Mouse (Mus musculus) liver, embryonic 11.5 days (tissue): Measurements from ENCODE around the gene Hook2. TPM values are rescaled to one million over a fixed set of nuclear protein-coding genes. Genes with fewer than 3 reads are reported as not detected.

ENCODE experiments used
- ATAC-seq: fragments of 200-750 bp; cut with Nextera tagmentation; replicated peaks from 2 replicates; pipeline ENCODE4 v1.8.0; 2017; ENCODE audit warnings: moderate number of reproducible peaks, mild to moderate bottlenecking, moderate TSS enrichment, moderate library complexity; ENCODE audit not compliant: low FRiP score
- DNase-seq: peaks from one replicate; pipeline ENCODE4 v3.0.0-alpha.2; 2017; ENCODE audit warnings: low spot score
- H3K27ac ChIP-seq: fragments of 300-500 bp; sonication (generic); 2 replicates; pipeline ENCODE4 v1.5.1; 2014; ENCODE audit warnings: mild to moderate bottlenecking, low read depth, low read length, control low read depth
- H3K27me3 ChIP-seq: fragments of 300-500 bp; sonication (generic); replicated peaks from 2 replicates; pipeline ENCODE4 v1.6.1; 2014; ENCODE audit warnings: low read length, mixed read lengths; ENCODE audit not compliant: control insufficient read depth, insufficient read depth
- H3K36me3 ChIP-seq: fragments of 300-500 bp; sonication (generic); 2 replicates; pipeline ENCODE4 v1.6.1; 2014; ENCODE audit warnings: mild to moderate bottlenecking, low read length, moderate library complexity, mixed read lengths; ENCODE audit not compliant: control insufficient read depth, insufficient read depth
- H3K4me1 ChIP-seq: fragments of 300-500 bp; sonication (generic); replicated peaks from 2 replicates; pipeline ENCODE4 v1.6.1; 2014; ENCODE audit warnings: low read length, mixed read lengths; ENCODE audit not compliant: control insufficient read depth, insufficient read depth
- H3K4me2 ChIP-seq: fragments of 300-500 bp; sonication (generic); 2 replicates; pipeline ENCODE4 v1.6.1; 2014; ENCODE audit warnings: mild to moderate bottlenecking, control low read depth, moderate library complexity
- H3K4me3 ChIP-seq: fragments of 300-500 bp; sonication (generic); 2 replicates; pipeline ENCODE4 v1.5.1; 2014; ENCODE audit warnings: low read depth, low read length, control low read depth
- H3K9ac ChIP-seq: fragments of 300-500 bp; sonication (generic); 2 replicates; pipeline ENCODE4 v1.6.1; 2014; ENCODE audit warnings: low read depth, low read length, control low read depth
- H3K9me3 ChIP-seq: fragments of 300-500 bp; sonication (generic); 2 replicates; pipeline ENCODE4 v1.6.1; 2016; ENCODE audit warnings: low read length, inconsistent platforms, mixed read lengths; ENCODE audit not compliant: control insufficient read depth
- WGBS: fragments of 180-500 bp; shearing (Covaris S2); extraction: QIAGEN DNeasy Blood & Tissue Kit; methylation state at CpG from one replicate; pipeline ENCODE4 v1.1.7; 2014; 5-methylcytosine and 5-hydroxymethylcytosine counted together
- polyA plus RNA-seq: library from polyadenylated mRNA; unstranded; fragments of >200 nt; fragmentation: Nextera tagmentation; extraction: Ambion mirVana; gene quantifications from 2 replicates; pipeline ENCODE4 v1.2.1, GENCODE M21; 2014

Hook2 gene
- polyA plus RNA-seq, 1 experiment from 2014 or later = 16.7 TPM

GRCm38 (mm10) chr8:84987903-84988302 lies 2.5 kb upstream of the Hook2 start:
- ATAC-seq (no peak), DNase-seq (no peak)
- no peak overlapping the region for H3K9ac ChIP-seq
- H3K27ac ChIP-seq = no peak overlapping the region
- no peak overlapping the region for H3K4me2 ChIP-seq
- H3K4me1 ChIP-seq = peaks cover 43% of the 10 kb centered on the region
- H3K4me3 ChIP-seq = no peak overlapping the region
- no peaks in the 10 kb centered on the region for H3K9me3 ChIP-seq
- 65% methylated on average over 2 of the region's 2 CpGs for WGBS
- no peaks in the 10 kb centered on the region for H3K36me3 ChIP-seq
- no peaks in the 10 kb centered on the region for H3K27me3 ChIP-seq

- no peaks in the 10 kb centered on the region for H3K27me3 ChIP-seq
- peaks cover 36% of the 10 kb centered on the region for H3K4me1 ChIP-seq
- no peak overlapping the region for H3K27ac ChIP-seq
- DNase-seq = no peak
- peak overlapping the region; percentile 50; the same call in 1 of the 2 replicates for H3K9ac ChIP-seq
- peak overlapping the region; percentile 93 for H3K4me2 ChIP-seq
- 11% methylated on average over 15 of the region's 15 CpGs for WGBS
- H3K36me3 ChIP-seq = no peaks in the 10 kb centered on the region
- H3K4me3 ChIP-seq = peak overlapping the region; percentile 67
- ATAC-seq = no peak
- H3K9me3 ChIP-seq = no peaks in the 10 kb centered on the region
Observed at GRCm38 (mm10) chr8:84989311-84989731, 1.1 kb upstream of the Hook2 start.

DNA sequence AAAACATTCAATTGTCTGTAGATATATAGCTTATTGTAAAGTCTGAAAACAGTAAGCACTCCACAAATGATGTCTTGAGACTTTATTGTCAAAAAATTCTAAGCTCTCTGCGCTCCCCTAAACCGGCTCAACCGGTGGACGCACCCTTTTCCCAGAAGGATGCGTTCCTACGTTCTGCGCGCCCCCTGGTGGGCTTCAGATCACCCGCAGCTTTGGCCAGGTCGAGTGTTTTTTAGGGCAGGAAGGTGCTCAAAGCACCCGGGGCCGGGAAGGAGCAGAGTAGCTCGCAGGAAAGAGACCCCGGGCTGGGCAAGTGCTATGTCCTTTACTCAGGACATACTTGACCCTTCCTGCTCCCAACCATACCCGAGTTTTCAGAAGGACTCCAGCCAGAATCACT lies 593 bp upstream of the Hook2 start:
- ATAC-seq = peak; percentile 68
- WGBS = under 1% methylated on average over 15 of the region's 15 CpGs

DNA sequence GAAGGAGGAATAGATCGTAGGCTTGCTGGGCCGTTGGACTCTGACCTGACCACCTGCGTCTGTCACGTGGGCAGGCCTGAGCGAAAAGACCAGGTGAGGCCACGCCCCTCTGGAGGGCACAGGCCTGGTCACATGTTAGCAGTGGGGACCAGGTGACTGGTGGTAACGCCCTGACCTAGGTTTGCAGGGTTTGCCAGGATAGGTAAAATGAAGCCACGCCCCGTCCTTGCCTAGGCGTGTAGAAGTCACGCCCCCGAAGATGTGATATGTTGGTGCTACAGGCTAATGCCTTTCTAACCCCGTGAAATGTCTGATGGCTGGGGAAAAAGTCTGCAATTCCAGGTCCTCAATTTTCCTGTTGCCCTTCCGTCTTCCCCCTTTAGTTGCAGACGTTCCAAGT lies 433 bp downstream of the Hook2 start:
- Histone ChIP-seq H3K4me2 (peak overlapping the region; percentile 93), H3K4me3 (peak overlapping the region; percentile 67), H3K4me1 (peaks cover 23% of the 10 kb centered on the region), H3K9ac (peak overlapping the region; percentile 68), H3K36me3 (no peaks in the 10 kb centered on the region), H3K27ac (peak overlapping the region; percentile 71), H3K9me3 (no peaks in the 10 kb centered on the region), H3K27me3 (0 out of 2 replicates have a peak, but pooled peaks cover 3% of the 10 kb centered on the region)
- WGBS = 2% methylated on average over 15 of the region's 15 CpGs
- no peak for DNase-seq
- peak; percentile 57 for ATAC-seq

More for the DNA sequence above, 593 bp upstream of the Hook2 start:
- H3K27ac ChIP-seq = peak overlapping the region; percentile 71; the same call in 1 of the 2 replicates
- H3K9me3 ChIP-seq = no peaks in the 10 kb centered on the region
- peak overlapping the region; percentile 93 for H3K4me2 ChIP-seq
- no peaks in the 10 kb centered on the region for H3K36me3 ChIP-seq
- peak overlapping the region; percentile 67 for H3K4me3 ChIP-seq
- H3K27me3 ChIP-seq = 0 out of 2 replicates have a peak, but pooled peaks cover 3% of the 10 kb centered on the region
- H3K9ac ChIP-seq = peak overlapping the region; percentile 68
- peaks cover 31% of the 10 kb centered on the region for H3K4me1 ChIP-seq
- DNase-seq = peak; percentile 90

GRCm38 (mm10) chr8:84994375-84994774 lies 4.0 kb downstream of the Hook2 start:
- Histone ChIP-seq H3K9ac (no peak overlapping the region), H3K27ac (no peak overlapping the region), H3K9me3 (no peaks in the 10 kb centered on the region), H3K4me1 (peaks cover 9% of the 10 kb centered on the region), H3K36me3 (no peaks in the 10 kb centered on the region), H3K27me3 (0 out of 2 replicates have a peak, but pooled peaks cover 3% of the 10 kb centered on the region), H3K4me3 (no peak overlapping the region), H3K4me2 (no peak overlapping the region)
- 87% methylated on average over 9 of the region's 9 CpGs for WGBS
- ATAC-seq (no peak), DNase-seq (no peak)

DNA sequence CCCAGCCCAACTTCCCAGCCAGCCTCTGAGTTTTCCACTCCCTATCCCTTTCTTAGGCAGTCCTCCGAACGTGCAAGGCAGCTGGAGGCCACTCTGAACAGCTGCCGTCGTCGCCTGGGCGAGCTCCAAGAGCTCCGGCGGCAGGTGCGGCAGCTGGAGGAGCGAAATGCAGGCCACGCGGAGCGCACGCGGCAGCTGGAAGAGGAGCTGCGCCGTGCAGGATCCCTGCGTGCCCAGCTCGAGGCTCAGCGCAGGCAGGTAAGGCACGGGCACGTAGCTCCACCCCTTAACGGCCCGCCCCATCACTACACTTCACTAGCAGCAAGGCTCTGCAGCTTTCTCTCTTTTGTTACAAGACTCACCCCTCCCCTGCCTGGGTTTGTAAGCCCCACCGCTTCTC lies 5.3 kb downstream of the Hook2 start:
- no peak overlapping the region for H3K27ac ChIP-seq
- ATAC-seq (no peak), DNase-seq (no peak)
- no peaks in the 10 kb centered on the region for H3K9me3 ChIP-seq
- H3K4me3 ChIP-seq = no peak overlapping the region
- H3K4me2 ChIP-seq = no peak overlapping the region
- H3K36me3 ChIP-seq = no peaks in the 10 kb centered on the region
- no peak overlapping the region for H3K9ac ChIP-seq
- 0 out of 2 replicates have a peak, but pooled peaks cover 3% of the 10 kb centered on the region for H3K27me3 ChIP-seq
- peaks cover 5% of the 10 kb centered on the region; the same call in 1 of the 2 replicates for H3K4me1 ChIP-seq
- 40% methylated on average over 25 of the region's 25 CpGs for WGBS

- Histone ChIP-seq H3K4me3 (no peak overlapping the region), H3K9ac (no peak overlapping the region), H3K36me3 (no peaks in the 10 kb centered on the region), H3K27ac (no peak overlapping the region), H3K4me2 (no peak overlapping the region), H3K27me3 (0 out of 2 replicates have a peak, but pooled peaks cover 3% of the 10 kb centered on the region), H3K9me3 (no peaks in the 10 kb centered on the region), H3K4me1 (peaks cover 3% of the 10 kb centered on the region; the same call in 1 of the 2 replicates)
- no peak for DNase-seq
- ATAC-seq = no peak
- 87% methylated on average over 5 of the region's 5 CpGs for WGBS
Observed at GRCm38 (mm10) chr8:84996978-84997377, 6.6 kb downstream of the Hook2 start.

DNA sequence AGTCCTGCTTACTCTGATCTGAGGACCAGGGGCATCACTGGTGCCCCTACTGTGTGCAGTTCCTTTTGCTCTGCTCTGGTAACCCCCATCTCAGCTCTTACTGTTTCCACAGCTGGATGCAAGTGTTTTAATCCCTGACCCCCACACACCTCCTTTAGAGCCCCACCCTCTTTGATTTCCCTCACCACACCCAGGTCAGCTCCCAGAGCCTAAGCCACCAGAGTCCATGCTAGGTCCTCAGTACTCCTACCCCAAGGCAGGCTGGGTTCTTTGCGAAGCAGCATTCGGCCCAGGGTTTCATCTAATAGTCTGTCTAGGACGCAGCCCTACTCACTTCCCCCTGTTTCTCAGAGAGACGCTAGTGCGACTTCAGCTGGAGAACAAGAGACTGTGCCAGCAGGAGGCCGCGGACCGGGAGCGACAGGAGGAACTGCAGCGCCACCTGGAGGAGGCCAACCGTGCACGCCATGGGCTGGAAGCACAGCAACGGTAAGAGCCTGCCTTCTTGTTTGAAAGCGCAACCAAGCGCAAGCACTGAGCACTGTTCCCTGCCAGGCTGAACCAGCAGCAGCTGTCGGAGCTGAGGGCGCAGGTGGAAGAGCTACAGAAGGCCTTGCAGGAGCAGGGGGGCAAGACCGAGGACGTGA lies 7.4 kb downstream of the Hook2 start:
- 8% methylated on average over 19 of the region's 19 CpGs for WGBS
- ATAC-seq (peak; percentile 78), DNase-seq (peak; percentile 86)
- Histone ChIP-seq H3K4me2 (peak overlapping the region; percentile 18), H3K4me3 (no peak overlapping the region), H3K9ac (no peak overlapping the region), H3K9me3 (no peaks in the 10 kb centered on the region), H3K4me1 (peaks cover 3% of the 10 kb centered on the region; the same call in 1 of the 2 replicates), H3K36me3 (no peaks in the 10 kb centered on the region), H3K27me3 (0 out of 2 replicates have a peak, but pooled peaks cover 3% of the 10 kb centered on the region), H3K27ac (no peak overlapping the region)

DNA sequence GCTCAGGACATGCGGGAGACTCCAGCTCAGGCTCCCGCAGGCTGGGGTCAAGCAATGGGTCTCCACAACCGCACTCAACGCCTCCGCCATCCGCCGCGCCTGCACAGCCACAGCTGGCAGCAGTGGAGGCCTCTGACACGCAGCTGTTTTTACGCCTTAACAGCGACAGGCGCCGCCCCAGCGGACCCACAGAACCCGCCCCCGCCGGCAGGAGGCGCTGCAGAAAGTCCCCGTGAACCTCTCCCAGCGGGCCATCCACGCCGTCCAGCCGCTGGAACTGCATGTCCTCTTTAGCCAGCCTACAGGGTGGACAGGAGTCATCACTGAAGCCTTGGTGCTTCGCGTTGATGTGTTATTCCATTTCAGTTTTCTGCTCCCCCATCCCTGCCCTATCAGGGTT lies 17.3 kb downstream of the Hook2 start:
- Histone ChIP-seq H3K36me3 (no peaks in the 10 kb centered on the region), H3K4me1 (no peaks in the 10 kb centered on the region; the same call in 1 of the 2 replicates), H3K27ac (no peak overlapping the region), H3K4me3 (no peak overlapping the region), H3K9ac (no peak overlapping the region), H3K4me2 (peak overlapping the region; percentile 26; the same call in 1 of the 2 replicates), H3K9me3 (no peaks in the 10 kb centered on the region), H3K27me3 (peaks cover 44% of the 10 kb centered on the region)
- WGBS = 19% methylated on average over 25 of the region's 25 CpGs
- ATAC-seq = no peak
- DNase-seq = no peak
